Mouse (Mus musculus) small intestine, adult 2 months (tissue): ENCODE measurements at regions not wholly inside any gene's neighbourhood (a gene's known extent, or its start where the extent isn't known, plus 50 kb on each side); places are given as distances from the start of the nearest gene placed in this dataset.

Experiments used
- H3K27ac ChIP-seq: fragments of 200-500 bp; 2 replicates; pipeline ENCODE4 v1.5.1; 2012; ENCODE audit warnings: low read depth, low read length, control low read depth, inconsistent platforms; ENCODE audit not compliant: insufficient read depth
- H3K27me3 ChIP-seq: fragments of 200-500 bp; 2 replicates; pipeline ENCODE4 v1.6.1; 2012; ENCODE audit warnings: mild to moderate bottlenecking, moderate library complexity, low read length, inconsistent platforms; ENCODE audit not compliant: control insufficient read depth, insufficient read depth
- H3K36me3 ChIP-seq: fragments of 200-500 bp; 2 replicates; pipeline ENCODE4 v1.6.1; 2012; ENCODE audit warnings: mild to moderate bottlenecking, low read length, control low read depth, inconsistent platforms; ENCODE audit not compliant: control insufficient read depth, insufficient read depth
- H3K4me1 ChIP-seq: fragments of 200-500 bp; 2 replicates; pipeline ENCODE4 v1.6.1; 2012; ENCODE audit warnings: low read length, inconsistent platforms, mixed read lengths; ENCODE audit not compliant: control insufficient read depth, insufficient read depth, insufficient read length
- H3K4me3 ChIP-seq: fragments of 200-500 bp; 2 replicates; pipeline ENCODE4 v1.5.1; 2012; ENCODE audit warnings: low read depth, mild to moderate bottlenecking, control low read depth, inconsistent platforms, low read length, moderate library complexity
- CTCF ChIP-seq: fragments of 200-500 bp; IDR thresholded peaks from 2 replicates; pipeline ENCODE4 v1.5.1; 2012; ENCODE audit warnings: low read depth, mild to moderate bottlenecking, control low read depth, inconsistent platforms, low read length, moderate library complexity, mixed read lengths; ENCODE audit not compliant: insufficient replicate concordance, insufficient read length; ENCODE audit errors: extremely low read depth
- POLR2A ChIP-seq: fragments of 200-500 bp; IDR thresholded peaks from 2 replicates; pipeline ENCODE4 v1.6.1; 2012; ENCODE audit warnings: low read depth, mild to moderate bottlenecking, control low read depth, inconsistent platforms, low read length, moderate library complexity
- WGBS: fragments of 180-500 bp; shearing (Covaris S2); methylation state at CpG from one replicate; pipeline ENCODE4 v1.1.7; 2018; 5-methylcytosine and 5-hydroxymethylcytosine counted together

GRCm38 (mm10) chr10:9569277-9569676 lies 105.7 kb downstream of the Samd5 start:
- 65% methylated on average over 4 of the region's 4 CpGs for WGBS
- no peak overlapping the region for H3K4me3 ChIP-seq
- H3K27ac ChIP-seq, result no peak overlapping the region
- no peaks in the 10 kb centered on the region for H3K36me3 ChIP-seq
- TF ChIP-seq POLR2A, result no peak
- TF ChIP-seq CTCF, result no peak
- H3K4me1 ChIP-seq, result no peaks in the 10 kb centered on the region
- no peaks in the 10 kb centered on the region for H3K27me3 ChIP-seq

- Histone ChIP-seq H3K36me3 (no peaks in the 10 kb centered on the region), H3K27me3 (no peaks in the 10 kb centered on the region), H3K27ac (peak overlapping the region; percentile 27; the same call in 1 of the 2 replicates), H3K4me3 (no peak overlapping the region), H3K4me1 (no peaks in the 10 kb centered on the region)
- TF ChIP-seq POLR2A, result no peak
- no peak for TF ChIP-seq CTCF
- 13% methylated on average over 4 of the region's 4 CpGs for WGBS
Measured at GRCm38 (mm10) chr10:9557517-9558065, 117.4 kb downstream of the Samd5 start.

- Histone ChIP-seq H3K36me3 (no peaks in the 10 kb centered on the region), H3K27me3 (no peaks in the 10 kb centered on the region), H3K4me3 (no peak overlapping the region), H3K4me1 (no peaks in the 10 kb centered on the region), H3K27ac (no peak overlapping the region)
- TF ChIP-seq POLR2A, result no peak
- TF ChIP-seq CTCF, result no peak
- 28% methylated on average over 1 of the region's 1 CpGs for WGBS
Measured at GRCm38 (mm10) chr10:9557092-9557491, 117.9 kb downstream of the Samd5 start.

DNA sequence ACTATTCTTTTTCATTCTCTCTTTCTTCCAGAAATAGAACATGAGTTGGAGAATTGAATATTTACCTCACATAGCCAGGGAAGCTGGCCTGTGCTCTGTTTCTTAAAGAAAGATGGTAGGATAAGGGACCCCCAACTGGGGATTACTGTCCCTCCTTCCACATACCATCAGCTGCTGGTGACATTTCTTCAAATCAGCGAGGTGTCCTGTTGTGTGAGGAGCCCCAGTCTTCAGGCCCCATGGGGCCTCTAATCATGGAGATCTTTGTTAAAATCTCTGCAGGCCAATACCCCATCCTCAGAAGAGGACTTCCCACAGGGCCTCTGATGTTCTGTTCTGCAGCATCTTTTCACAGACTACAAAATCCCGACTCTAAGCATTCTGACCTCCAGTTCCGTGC lies 121.1 kb downstream of the Samd5 start:
- TF ChIP-seq CTCF (no peak), POLR2A (no peak)
- Histone ChIP-seq H3K27ac (no peak overlapping the region), H3K4me3 (no peak overlapping the region), H3K27me3 (no peaks in the 10 kb centered on the region), H3K36me3 (no peaks in the 10 kb centered on the region), H3K4me1 (no peaks in the 10 kb centered on the region)
- 70% methylated on average over 3 of the region's 3 CpGs for WGBS

DNA sequence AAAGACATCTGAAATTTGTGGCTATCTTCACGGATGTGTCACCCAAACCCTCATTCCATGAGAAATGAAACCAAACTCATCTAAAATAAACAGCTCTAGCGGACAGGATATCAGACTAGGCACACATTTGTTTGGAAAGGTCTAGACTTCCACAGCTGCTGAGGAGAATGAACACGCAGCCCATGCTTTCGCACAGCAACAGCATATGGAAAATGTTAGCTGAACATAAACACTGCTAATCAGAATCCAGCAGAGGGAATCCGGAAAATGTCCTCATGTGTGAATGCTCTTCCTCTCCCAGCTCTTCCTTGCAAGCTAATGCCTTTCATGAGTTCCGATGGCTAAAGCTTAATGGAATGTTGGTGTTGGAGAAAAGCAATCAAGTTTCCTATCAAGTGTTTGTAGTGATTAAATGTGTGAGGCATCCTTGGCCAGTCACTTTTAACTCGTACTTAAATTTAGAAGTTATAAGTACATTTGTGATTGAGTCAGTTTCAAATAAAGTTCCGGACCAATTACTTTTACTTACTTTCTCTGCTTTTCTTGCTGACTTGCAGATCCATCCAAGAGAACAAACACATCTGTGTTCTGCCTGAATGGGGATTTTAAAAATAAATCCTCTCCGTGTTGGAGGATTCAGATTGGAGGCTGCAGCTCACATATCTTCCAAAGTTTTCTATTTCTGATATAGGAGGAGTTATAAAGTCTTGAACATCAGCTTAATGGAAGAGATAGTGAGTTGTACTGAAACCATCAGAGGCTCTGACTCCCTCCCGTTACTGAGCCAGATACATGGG lies 124.9 kb downstream of the Samd5 start:
- TF ChIP-seq CTCF (no peak), POLR2A (no peak)
- no peaks in the 10 kb centered on the region for H3K27me3 ChIP-seq
- H3K27ac ChIP-seq, result no peak overlapping the region
- H3K36me3 ChIP-seq, result no peaks in the 10 kb centered on the region
- 58% methylated on average over 10 of the region's 10 CpGs for WGBS
- no peak overlapping the region for H3K4me3 ChIP-seq
- no peaks in the 10 kb centered on the region for H3K4me1 ChIP-seq

GRCm38 (mm10) chr10:9545807-9546206 lies 129.2 kb downstream of the Samd5 start:
- Histone ChIP-seq H3K27ac (no peak overlapping the region), H3K36me3 (no peaks in the 10 kb centered on the region), H3K27me3 (no peaks in the 10 kb centered on the region), H3K4me3 (no peak overlapping the region), H3K4me1 (no peaks in the 10 kb centered on the region)
- no peak for TF ChIP-seq CTCF
- no peak for TF ChIP-seq POLR2A
- WGBS, result 86% methylated on average over 6 of the region's 6 CpGs

DNA sequence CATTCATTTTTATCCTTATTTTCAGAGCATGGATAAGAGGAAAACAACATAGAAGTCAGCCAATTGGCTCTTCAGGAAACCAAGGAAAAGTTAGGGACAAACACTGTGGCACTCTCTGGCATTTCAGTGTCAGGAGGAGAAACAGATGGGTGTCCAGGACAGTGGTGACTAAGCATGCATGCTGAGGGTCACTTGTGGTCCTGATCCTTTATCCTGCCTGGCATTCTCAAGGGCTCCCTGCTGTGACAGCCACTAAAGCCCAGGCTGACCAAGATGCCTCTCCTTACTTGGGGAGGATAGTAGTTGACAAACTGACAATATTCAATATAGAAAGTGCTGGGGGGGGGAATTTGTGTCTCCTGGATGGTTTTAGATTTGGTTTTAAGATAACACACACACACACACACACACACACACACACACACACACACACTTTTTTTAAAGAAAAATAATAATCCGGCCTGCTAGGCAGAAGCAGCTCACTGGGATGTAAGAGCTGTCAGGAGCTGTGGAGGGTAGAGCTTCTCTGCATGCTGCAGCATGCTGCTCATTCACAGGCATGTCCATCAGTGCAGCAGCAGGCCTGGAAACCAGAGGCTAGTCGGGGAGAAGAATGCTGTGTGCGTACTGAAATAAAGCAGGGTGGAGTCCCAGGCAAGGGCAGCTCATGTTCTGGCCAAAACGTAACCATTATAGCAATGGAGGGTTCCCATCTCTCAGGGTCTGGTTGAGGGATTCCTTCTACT lies 130.8 kb downstream of the Samd5 start:
- Histone ChIP-seq H3K27me3 (no peaks in the 10 kb centered on the region), H3K4me3 (no peak overlapping the region), H3K4me1 (no peaks in the 10 kb centered on the region), H3K36me3 (no peaks in the 10 kb centered on the region), H3K27ac (no peak overlapping the region)
- no peak for TF ChIP-seq CTCF
- TF ChIP-seq POLR2A, result no peak
- WGBS, result 60% methylated on average over 4 of the region's 4 CpGs

DNA sequence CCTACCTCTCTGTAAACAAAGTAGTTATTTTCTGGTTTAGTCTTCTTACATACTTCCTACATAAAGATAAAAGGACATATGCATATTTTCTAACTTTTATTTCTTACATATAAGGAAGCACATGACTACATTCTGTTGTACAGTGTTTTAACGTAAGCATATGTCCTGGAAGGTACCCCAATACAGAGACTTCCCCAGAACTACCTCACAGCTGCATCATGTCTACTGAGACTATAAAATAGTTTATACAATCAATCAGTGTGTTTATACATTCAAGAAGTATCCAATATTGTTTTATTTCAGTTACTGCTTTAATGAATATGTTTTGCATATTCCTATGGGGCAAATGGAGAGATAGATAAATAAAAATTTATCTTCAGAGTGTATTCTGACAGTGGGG lies 133.4 kb downstream of the Samd5 start:
- Histone ChIP-seq H3K27ac (no peak overlapping the region), H3K27me3 (no peaks in the 10 kb centered on the region), H3K36me3 (no peaks in the 10 kb centered on the region), H3K4me1 (no peaks in the 10 kb centered on the region), H3K4me3 (no peak overlapping the region)
- TF ChIP-seq POLR2A (no peak), CTCF (no peak)
- whole genome bisulfite sequencing, result 80% methylated on average over 1 of the region's 1 CpGs
